Mouse (Mus musculus) ovary, adult 2 months (tissue): Measurements from ENCODE around the gene Gm19402. TPM values are rescaled to one million over a fixed set of nuclear protein-coding genes. Genes with fewer than 3 reads are reported as not detected.

ENCODE experiments used
- polyA plus RNA-seq: library from polyadenylated mRNA; depleted of rRNA; stranded (reverse); fragments of >200 nt; gene quantifications from 2 replicates; pipeline ENCODE4 v1.2.3, GENCODE M21; 2012; rRNA removed

Gm19402 gene
- not detected in 2 replicates for polyA plus RNA-seq

DNA sequence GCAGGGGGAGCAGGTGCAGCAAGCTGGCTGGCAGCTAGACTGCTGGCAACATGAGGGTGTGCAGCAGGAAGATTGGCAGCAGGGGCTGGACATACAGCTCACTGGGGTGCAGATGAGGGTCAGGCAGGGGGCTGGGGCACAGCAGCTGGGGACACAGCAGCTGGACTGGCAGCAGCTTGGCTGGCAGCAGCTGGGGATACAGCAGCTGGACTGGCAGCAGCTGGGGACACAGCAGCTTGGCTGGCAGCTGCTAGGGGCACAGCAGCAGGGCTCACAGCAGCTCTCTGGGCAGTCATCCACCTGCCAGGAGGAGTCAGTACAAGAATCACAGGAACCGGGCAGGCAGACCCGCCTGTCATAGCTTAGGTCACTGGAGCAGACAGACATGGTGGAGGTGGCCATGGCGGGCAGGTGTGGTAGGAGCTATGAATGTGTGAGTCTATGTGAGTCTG is at the start of gene Gm19402:
Gm19402 (minus strand) TSS at position 402 of the 452 bp plus-strand sequence.

DNA sequence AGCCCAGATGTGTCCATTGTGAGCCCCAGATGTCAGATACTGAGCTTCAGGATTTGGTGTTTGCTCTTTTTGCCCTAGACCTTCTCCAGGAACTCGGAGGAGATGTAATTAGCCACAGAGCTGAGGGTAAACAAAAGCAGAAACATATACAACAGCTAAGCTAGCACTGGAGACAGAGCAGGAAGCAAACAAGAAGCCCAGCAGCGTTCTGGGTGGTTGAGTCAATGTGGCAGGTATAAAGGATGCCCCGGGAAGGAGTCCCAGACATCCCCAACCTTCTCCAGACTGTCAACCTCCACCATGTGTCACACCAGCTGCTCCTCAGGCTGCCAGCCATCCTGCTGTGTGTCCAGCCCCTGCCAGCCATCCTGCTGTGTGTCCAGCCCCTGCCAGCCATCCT is 35.6 kb upstream of the Gm19402 start, which contains the start of gene Gm10100:
Gm10100 (plus strand) TSS at position 301 of the 400 bp plus-strand sequence.

DNA sequence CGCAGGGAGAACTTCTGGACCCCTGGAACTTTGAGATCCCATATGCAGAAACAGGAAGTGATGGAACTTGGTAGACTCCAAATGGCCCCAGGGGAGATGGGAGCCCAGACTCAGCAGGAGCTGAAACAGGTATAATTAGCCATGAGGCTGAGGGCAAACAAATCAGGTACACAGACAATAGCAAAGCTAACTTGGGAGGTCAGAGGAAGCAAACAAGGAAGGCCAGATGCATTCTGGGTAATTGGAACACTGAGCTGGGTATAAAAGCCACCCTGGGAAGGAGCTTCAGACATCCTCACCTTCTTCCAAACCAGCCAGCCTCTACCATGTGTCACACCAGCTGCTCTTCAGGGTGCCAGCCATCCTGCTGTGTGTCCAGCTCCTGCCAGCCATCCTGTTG is 29.7 kb upstream of the Gm19402 start, which contains the start of gene Krtap12-1:
Krtap12-1 (plus strand) TSS at position 301 of the 400 bp plus-strand sequence.

DNA sequence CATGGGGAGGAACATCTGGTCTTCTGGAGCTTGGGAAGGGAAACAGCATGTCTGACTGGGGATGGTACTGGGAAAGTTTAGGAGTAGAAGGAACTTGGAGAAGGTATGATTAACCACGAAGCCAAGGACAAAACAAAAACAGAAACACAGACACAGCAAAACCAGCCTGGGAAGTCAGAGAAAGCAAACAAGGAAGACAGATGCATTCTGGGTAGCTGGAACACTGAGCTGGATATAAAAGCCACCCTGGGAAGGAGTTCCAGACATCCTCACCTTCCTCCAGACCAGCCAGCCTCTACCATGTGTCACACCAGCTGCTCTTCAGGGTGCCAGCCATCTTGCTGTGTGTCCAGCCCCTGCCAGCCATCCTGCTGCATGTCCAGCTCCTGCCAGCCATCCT is 24.9 kb upstream of the Gm19402 start, which contains the start of gene Gm10142:
Gm10142 (plus strand) TSS at position 301 of the 400 bp plus-strand sequence.

GRCm38 (mm10) chr10:77711157-77711556 is 20.6 kb upstream of the Gm19402 start, which contains the start of gene Gm10024:
Gm10024 (plus strand) TSS chr10:77711457.

GRCm38 (mm10) chr10:77706326-77706725 is 15.8 kb upstream of the Gm19402 start, which contains the start of gene Gm10272:
Gm10272 (plus strand) TSS chr10:77706626.

GRCm38 (mm10) chr10:77697133-77697532 is 6.6 kb upstream of the Gm19402 start, which contains the start of gene Gm9508:
Gm9508 (minus strand) TSS chr10:77697233.

DNA sequence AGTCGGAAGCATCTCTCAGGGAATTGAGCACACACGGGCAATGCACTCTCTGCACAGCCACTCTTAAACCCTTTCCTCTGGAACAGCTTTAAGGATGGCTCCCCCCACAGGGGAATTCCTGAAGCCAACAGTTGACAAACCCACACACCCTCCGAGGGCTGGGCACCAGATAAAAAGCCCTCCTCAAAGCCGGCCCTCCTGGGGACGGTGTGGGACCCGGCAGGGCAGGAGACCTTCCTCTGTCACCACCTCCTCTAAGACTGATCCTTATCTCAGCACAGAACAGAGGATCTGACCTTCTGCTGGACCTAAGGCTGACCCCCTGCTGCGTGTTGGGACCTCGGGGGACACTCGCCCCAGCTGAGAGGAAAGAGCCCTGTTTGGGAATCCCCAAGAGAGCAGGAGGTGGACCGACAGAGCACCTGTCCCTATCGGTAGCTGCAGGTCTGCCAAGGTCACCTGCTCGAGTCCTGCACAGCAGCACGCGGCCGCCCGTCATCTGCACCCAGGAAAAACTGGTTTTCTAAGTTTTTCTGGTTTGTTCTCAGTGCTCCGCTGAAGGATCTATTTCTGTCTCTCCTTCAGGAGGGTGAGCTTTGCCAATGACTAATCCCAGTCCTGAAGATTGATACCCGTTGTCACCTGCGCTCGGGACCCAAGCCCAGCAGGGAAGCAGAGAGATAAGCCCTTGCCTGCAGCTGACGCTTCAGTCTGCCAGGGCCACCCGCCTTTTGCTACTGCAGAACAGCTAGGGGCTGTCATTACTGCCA is 4.5 kb downstream of the Gm19402 start, which contains the start of gene Tspear:
Tspear (plus strand) TSS at position 675 of the 770 bp plus-strand sequence.

Other genes starting within 250 kb of the Gm19402 start
- gene Fam207a, start 175.0 kb downstream of the Gm19402 start, polyA plus RNA-seq, result 36.3 and 39.4 TPM in 2 replicates
- 11.3 and 12.6 TPM in 2 replicates for gene Itgb2, start 160.5 kb downstream of the Gm19402 start, polyA plus RNA-seq
- gene Pttg1ip, start 109.0 kb downstream of the Gm19402 start, polyA plus RNA-seq, result 150 and 206 TPM in 2 replicates
- gene Sumo3, start 84.7 kb downstream of the Gm19402 start, polyA plus RNA-seq, result 416 and 428 TPM in 2 replicates
- not detected in 2 replicates for gene Gm49325, start 84.6 kb downstream of the Gm19402 start, polyA plus RNA-seq
- 43.5 and 49.7 TPM in 2 replicates for gene Ube2g2, start 68.5 kb downstream of the Gm19402 start, polyA plus RNA-seq
- gene Tspear, start 4.2 kb downstream of the Gm19402 start, polyA plus RNA-seq, result 1.2 and 1.3 TPM in 2 replicates
- not detected in 2 replicates for gene Gm9508, start 6.5 kb upstream of the Gm19402 start, polyA plus RNA-seq
- not detected in 2 replicates for gene Gm10272, start 15.9 kb upstream of the Gm19402 start, polyA plus RNA-seq
- not detected in 2 replicates for gene Gm10024, start 20.7 kb upstream of the Gm19402 start, polyA plus RNA-seq
- not detected in 2 replicates for gene Gm10142, start 25.1 kb upstream of the Gm19402 start, polyA plus RNA-seq
- gene Krtap12-1, start 29.8 kb upstream of the Gm19402 start, polyA plus RNA-seq, result not detected in 2 replicates
- gene Gm10100, start 35.7 kb upstream of the Gm19402 start, polyA plus RNA-seq, result not detected in 2 replicates
- gene Gm18596, start 51.9 kb upstream of the Gm19402 start, polyA plus RNA-seq, result not detected in 2 replicates
- gene Gm9736, start 60.6 kb upstream of the Gm19402 start, polyA plus RNA-seq, result not detected in 2 replicates
- gene Gm3233, start 68.9 kb upstream of the Gm19402 start, polyA plus RNA-seq, result not detected in 2 replicates
- not detected in 2 replicates for gene Gm3238, start 80.6 kb upstream of the Gm19402 start, polyA plus RNA-seq
- gene Gm7138, start 86.2 kb upstream of the Gm19402 start, polyA plus RNA-seq, result not detected in 2 replicates
- gene Gm3250, start 91.8 kb upstream of the Gm19402 start, polyA plus RNA-seq, result not detected in 2 replicates
- gene Gm7137, start 97.4 kb upstream of the Gm19402 start, polyA plus RNA-seq, result not detected in 2 replicates
- gene Gm9639, start 104.3 kb upstream of the Gm19402 start, polyA plus RNA-seq, result not detected in 2 replicates
- not detected in 2 replicates for gene Gm19668, start 108.4 kb upstream of the Gm19402 start, polyA plus RNA-seq
- gene Gm9507, start 121.1 kb upstream of the Gm19402 start, polyA plus RNA-seq, result not detected in 2 replicates
- gene Gm2696, start 123.9 kb upstream of the Gm19402 start, polyA plus RNA-seq, result 0.33 TPM in 1 of 2 replicates, not detected in the other
- not detected in 2 replicates for gene Krtap10-4, start 136.3 kb upstream of the Gm19402 start, polyA plus RNA-seq
- not detected in 2 replicates for gene Krtap10-10, start 145.2 kb upstream of the Gm19402 start, polyA plus RNA-seq
- not detected in 2 replicates for gene Gm36176, start 156.0 kb upstream of the Gm19402 start, polyA plus RNA-seq
- not detected in 2 replicates for gene Gm10318, start 162.1 kb upstream of the Gm19402 start, polyA plus RNA-seq
- not detected in 2 replicates for gene Gm3285, start 171.2 kb upstream of the Gm19402 start, polyA plus RNA-seq
- gene Lrrc3, start 211.8 kb upstream of the Gm19402 start, polyA plus RNA-seq, result 3.4 and 3.8 TPM in 2 replicates